Mouse (Mus musculus): ENCODE data around the gene Atg7. TPM values are rescaled to one million over a fixed set of nuclear protein-coding genes. Genes with fewer than 3 reads are reported as not detected.

Gene Atg7
- total RNA-seq, 2 experiments from 2014 or later, result 23.3 to 28.4 TPM

- DNase-seq, result no peak
Measured at GRCm38 (mm10) chr6:114819971-114820481, 177.1 kb downstream of the Atg7 start.

GRCm38 (mm10) chr6:114821646-114822045, 178.7 kb downstream of the Atg7 start:
- no peak for DNase-seq

GRCm38 (mm10) chr6:114826889-114827288, 184.0 kb downstream of the Atg7 start:
- no peak for DNase-seq

GRCm38 (mm10) chr6:114829660-114830438, 187.0 kb downstream of the Atg7 start:
- no peak for DNase-seq

GRCm38 (mm10) chr6:114831807-114832206, 188.9 kb downstream of the Atg7 start:
- DNase-seq, result no peak

GRCm38 (mm10) chr6:114833058-114833685, 190.3 kb downstream of the Atg7 start:
- no peak for DNase-seq

- no peak for DNase-seq
Measured at GRCm38 (mm10) chr6:114833791-114834346, 191.0 kb downstream of the Atg7 start.

- DNase-seq, result no peak
Measured at GRCm38 (mm10) chr6:114835344-114835743, 192.4 kb downstream of the Atg7 start.

- no peak for DNase-seq
Measured at GRCm38 (mm10) chr6:114835752-114836151, 192.9 kb downstream of the Atg7 start.

GRCm38 (mm10) chr6:114836433-114836832, 193.5 kb downstream of the Atg7 start:
- no peak for DNase-seq

GRCm38 (mm10) chr6:114838872-114839271, 196.0 kb downstream of the Atg7 start:
- no peak for DNase-seq

- DNase-seq, result no peak
Measured at GRCm38 (mm10) chr6:114840012-114840411, 197.1 kb downstream of the Atg7 start.

- no peak for DNase-seq
Measured at GRCm38 (mm10) chr6:114842131-114842530, 199.2 kb downstream of the Atg7 start.

- no peak for DNase-seq
Measured at GRCm38 (mm10) chr6:114842863-114843262, 200.0 kb downstream of the Atg7 start.

- DNase-seq, result no peak
Measured at GRCm38 (mm10) chr6:114846153-114846772, 203.4 kb downstream of the Atg7 start.

- no peak for DNase-seq
Measured at GRCm38 (mm10) chr6:114847582-114848174, 204.8 kb downstream of the Atg7 start.

- no peak for DNase-seq
Measured at GRCm38 (mm10) chr6:114848761-114849160, 205.9 kb downstream of the Atg7 start.

GRCm38 (mm10) chr6:114849787-114850186, 206.9 kb downstream of the Atg7 start:
- no peak for DNase-seq

- DNase-seq, result no peak
Measured at GRCm38 (mm10) chr6:114851688-114852087, 208.8 kb downstream of the Atg7 start.

- DNase-seq, result no peak
Measured at GRCm38 (mm10) chr6:114852739-114853138, 209.8 kb downstream of the Atg7 start.

GRCm38 (mm10) chr6:114854368-114854767, 211.5 kb downstream of the Atg7 start:
- no peak for DNase-seq

GRCm38 (mm10) chr6:114855644-114856043, 212.7 kb downstream of the Atg7 start:
- DNase-seq, result no peak

GRCm38 (mm10) chr6:114856501-114856900, 213.6 kb downstream of the Atg7 start:
- no peak for DNase-seq
